Comparison of ENCODE assay signal across 8 mouse cellular contexts in genomic region chr1:86498611-86499010, GRCm38 (mm10). TPM values are rescaled to one million over a fixed set of nuclear protein-coding genes. Genes with fewer than 3 reads are reported as not detected.
DNase-seq lines count a peak whose midpoint lies in the region; ATAC-seq and TF ChIP-seq lines count a peak whose summit lies in the region.

No protein-coding gene starts in this region.

- TF ChIP-seq EP300 in heart, postnatal 0 days (IDR thresholded peaks at IDR 0.05; ENCODE audit: low read depth): no peak

- no peaks in the 10 kb centered on the region for H3K9me3 ChIP-seq in kidney, embryonic 16.5 days (ENCODE audit: low read length)
- no peaks in the 10 kb centered on the region for H3K9me3 ChIP-seq in heart, postnatal 0 days (replicated peaks; ENCODE audit: control insufficient read depth, low read length)
- no peaks in the 10 kb centered on the region for H3K9me3 ChIP-seq in midbrain, embryonic 13.5 days

- H3K27ac ChIP-seq in kidney, embryonic 16.5 days (ENCODE audit: low read length): peak overlapping the region; percentile 96
- H3K27ac ChIP-seq in brown adipose tissue, adult 24 weeks (replicated peaks; ENCODE audit: low read depth, low read length): 0 out of 2 replicates have a peak overlapping the region, but pooled peaks have one; percentile 10
- peak overlapping the region; percentile 64; the same call in 1 of the 2 replicates for H3K27ac ChIP-seq in heart, postnatal 0 days (ENCODE audit: low read depth)
- peak overlapping the region; percentile 71 for H3K27ac ChIP-seq in midbrain, embryonic 13.5 days

- H3K9ac ChIP-seq in kidney, embryonic 16.5 days (replicated peaks; ENCODE audit: low read length): peak overlapping the region; percentile 54
- no peak overlapping the region; the same call in 1 of the 2 replicates for H3K9ac ChIP-seq in heart, postnatal 0 days (replicated peaks; ENCODE audit: low read depth, low read length)
- H3K9ac ChIP-seq in midbrain, embryonic 13.5 days (replicated peaks): no peak overlapping the region

- no peaks in the 10 kb centered on the region for H3K36me3 ChIP-seq in kidney, embryonic 16.5 days (ENCODE audit: insufficient read depth, low read length)
- no peaks in the 10 kb centered on the region for H3K36me3 ChIP-seq in heart, postnatal 0 days (replicated peaks; ENCODE audit: control insufficient read depth, insufficient read depth, low read length)
- no peaks in the 10 kb centered on the region for H3K36me3 ChIP-seq in midbrain, embryonic 13.5 days

- WGBS in kidney, embryonic 16.5 days: 59% methylated on average over 1 of the region's 1 CpGs
- 78% methylated on average over 1 of the region's 1 CpGs for WGBS in heart, postnatal 0 days
- 36% methylated on average over 1 of the region's 1 CpGs for WGBS in midbrain, embryonic 13.5 days

- no peak overlapping the region for H3K4me2 ChIP-seq in kidney, embryonic 16.5 days (replicated peaks; ENCODE audit: low read depth, low read length)
- no peak overlapping the region for H3K4me2 ChIP-seq in heart, postnatal 0 days (ENCODE audit: low read depth, low read length)
- no peak overlapping the region for H3K4me2 ChIP-seq in midbrain, embryonic 13.5 days (replicated peaks)

- H3K4me3 ChIP-seq in kidney, embryonic 16.5 days (ENCODE audit: low read length): no peak overlapping the region
- no peak overlapping the region for H3K4me3 ChIP-seq in brown adipose tissue, adult 24 weeks (ENCODE audit: insufficient read depth, low read depth, low read length)
- H3K4me3 ChIP-seq in heart, postnatal 0 days (ENCODE audit: low read depth, low read length): no peak overlapping the region
- H3K4me3 ChIP-seq in midbrain, embryonic 13.5 days (replicated peaks): no peak overlapping the region

- no peaks in the 10 kb centered on the region for H3K27me3 ChIP-seq in kidney, embryonic 16.5 days (ENCODE audit: insufficient read depth, low read length)
- H3K27me3 ChIP-seq in heart, postnatal 0 days (ENCODE audit: control insufficient read depth, insufficient read depth, low read length): no peaks in the 10 kb centered on the region
- no peaks in the 10 kb centered on the region for H3K27me3 ChIP-seq in midbrain, embryonic 13.5 days

- no peak for TF ChIP-seq CTCF in heart, postnatal 0 days (IDR thresholded peaks at IDR 0.05; ENCODE audit: low read depth)

- no peak for DNase-seq in kidney, postnatal 10 days
- DNase-seq in heart, postnatal 0 days (ENCODE audit: low spot score): no peak
- no peak for DNase-seq in right cerebral cortex, postnatal 36 days (ENCODE audit: low spot score in 2 of 2)

- no peak for ATAC-seq in kidney, embryonic 16.5 days (ENCODE audit: low FRiP score, low TSS enrichment)
- ATAC-seq in heart, postnatal 0 days (ENCODE audit: insufficient read depth, low read depth): no peak
- ATAC-seq in midbrain, embryonic 13.5 days: no peak
- ATAC-seq in granulocyte monocyte progenitor cell, adult 5-6 weeks (replicated peaks; ENCODE audit: poor library complexity, severe bottlenecking): no peak
- no peak for ATAC-seq in erythroblast, adult 5-6 weeks (replicated peaks; ENCODE audit: low FRiP score, poor library complexity, severe bottlenecking)

- peaks cover 58% of the 10 kb centered on the region for H3K4me1 ChIP-seq in kidney, embryonic 16.5 days (ENCODE audit: insufficient read depth, low read length)
- peaks cover 4% of the 10 kb centered on the region; the same call in 1 of the 2 replicates for H3K4me1 ChIP-seq in brown adipose tissue, adult 24 weeks (ENCODE audit: control insufficient read depth, insufficient read depth, insufficient read length, low read length)
- H3K4me1 ChIP-seq in heart, postnatal 0 days (ENCODE audit: control insufficient read depth, insufficient read depth): peaks cover 21% of the 10 kb centered on the region
- H3K4me1 ChIP-seq in midbrain, embryonic 13.5 days (replicated peaks): peaks cover 40% of the 10 kb centered on the region

RNA-seq across cellular contexts. Expression of gene Ptma, which starts 27.9 kb away (rescaled TPM):
- 2,279 and 2,662 TPM in 2 replicates for polyA plus RNA-seq in kidney, embryonic 16.5 days (2015; fragmentation: Nextera tagmentation; extraction: Ambion mirVana)
- 280 and 322 TPM in 2 replicates for polyA plus RNA-seq in brown adipose tissue, adult 24 weeks (2012; ENCODE audit: insufficient read depth, insufficient read length, missing spikeins)
- 379 and 399 TPM in 2 replicates for total RNA-seq in heart, postnatal 0 days (2014; rRNA removed; ENCODE audit: low replicate concordance)
- polyA plus RNA-seq in heart, postnatal 0 days (2015; fragmentation: Nextera tagmentation; extraction: Ambion mirVana): 597 and 614 TPM in 2 replicates
- 2,381 and 2,469 TPM in 2 replicates for polyA plus RNA-seq in midbrain, embryonic 13.5 days (2015; fragmentation: Nextera tagmentation; extraction: Ambion mirVana)
- total RNA-seq in granulocyte monocyte progenitor cell, adult 5-6 weeks (2014; fragmentation: Nextera tagmentation): 3,814 and 3,953 TPM in 2 replicates
- 7,771 and 8,789 TPM in 2 replicates for total RNA-seq in granulocyte monocyte progenitor cell, adult 5-6 weeks (2017)
- total RNA-seq in erythroblast, adult 5-6 weeks (2015; ENCODE audit: low replicate concordance): 1,027 and 1,158 TPM in 2 replicates
- 910 and 1,101 TPM in 2 replicates for total RNA-seq in erythroblast, adult 5-6 weeks (2017; ENCODE audit: low replicate concordance)

Comparison
In these comparisons a context has a peak if more than half of its experiments do, and no peak if none do; other contexts are left out.
1. H3K27ac ChIP-seq: peak in every context shown above with its lines; median percentile 96 in kidney, embryonic 16.5 days; 71 in midbrain, embryonic 13.5 days; 64 in heart, postnatal 0 days; 10 in brown adipose tissue, adult 24 weeks.